Mouse (Mus musculus): ENCODE results near the gene Psme1.
A peak's percentile ranks its signal among the peaks of the same experiment; 100 is the strongest.

The Psme1 gene

GRCm38 (mm10) chr14:55577871-55578667 is at the start of gene Psme1:
Gene Psme1 (plus strand): TSS chr14:55578123.
- peak; percentile 81 to 82 for DNase-seq (ENCODE audit: low spot score in 2 of 2)

- peak in 1 of 2 experiments; percentile 42 for DNase-seq (ENCODE audit: low spot score in 2 of 2)
These were observed 41.7 kb upstream of the Psme1 start for GRCm38 (mm10) chr14:55536116-55536745.

GRCm38 (mm10) chr14:55540067-55540786 is 37.7 kb upstream of the Psme1 start, which contains the start of gene Pck2:
Gene Pck2 (plus strand): TSS chr14:55540266.
- DNase-seq (ENCODE audit: low spot score in 2 of 2), result no peak

- no peak for DNase-seq (ENCODE audit: low spot score in 2 of 2)
These were observed 37.1 kb upstream of the Psme1 start for GRCm38 (mm10) chr14:55540787-55541321.

GRCm38 (mm10) chr14:55542268-55542667 is 35.7 kb upstream of the Psme1 start:
- no peak for DNase-seq (ENCODE audit: low spot score in 2 of 2)

- no peak for DNase-seq (ENCODE audit: low spot score in 2 of 2)
These were observed 33.6 kb upstream of the Psme1 start for GRCm38 (mm10) chr14:55544334-55544733.

GRCm38 (mm10) chr14:55550191-55550590 is 27.7 kb upstream of the Psme1 start:
- no peak for DNase-seq (ENCODE audit: low spot score in 2 of 2)

GRCm38 (mm10) chr14:55551347-55551746 is 26.6 kb upstream of the Psme1 start:
- no peak for DNase-seq (ENCODE audit: low spot score in 2 of 2)

- DNase-seq (ENCODE audit: low spot score in 2 of 2), result no peak
These were observed 26.1 kb upstream of the Psme1 start for GRCm38 (mm10) chr14:55551794-55552193.

- DNase-seq (ENCODE audit: low spot score in 2 of 2), result no peak
These were observed 23.3 kb upstream of the Psme1 start for GRCm38 (mm10) chr14:55554635-55555034.

- DNase-seq (ENCODE audit: low spot score in 2 of 2), result no peak
These were observed 22.1 kb upstream of the Psme1 start for GRCm38 (mm10) chr14:55555788-55556187.

- DNase-seq (ENCODE audit: low spot score in 2 of 2), result peak; percentile 31 to 66
These were observed 20.9 kb upstream of the Psme1 start for GRCm38 (mm10) chr14:55557003-55557402.

- no peak for DNase-seq (ENCODE audit: low spot score in 2 of 2)
These were observed 20.3 kb upstream of the Psme1 start for GRCm38 (mm10) chr14:55557587-55557986.

GRCm38 (mm10) chr14:55558740-55559448 is 19.0 kb upstream of the Psme1 start:
- DNase-seq (ENCODE audit: low spot score in 2 of 2), result no peak

- DNase-seq (ENCODE audit: low spot score in 2 of 2), result peak; percentile 84 to 85
These were observed 18.1 kb upstream of the Psme1 start, which contains the start of gene Dcaf11 for GRCm38 (mm10) chr14:55559799-55560201. Gene Dcaf11 (plus strand): TSS chr14:55560006.

- DNase-seq (ENCODE audit: low spot score in 2 of 2), result peak; percentile 97 to 98
These were observed 17.5 kb upstream of the Psme1 start, which contains the start of gene A730061H03Rik for GRCm38 (mm10) chr14:55560202-55561073. Gene A730061H03Rik (minus strand): TSS chr14:55560406.

- no peak for DNase-seq (ENCODE audit: low spot score in 2 of 2)
These were observed 16.1 kb upstream of the Psme1 start for GRCm38 (mm10) chr14:55561860-55562259.

GRCm38 (mm10) chr14:55563249-55563648 is 14.7 kb upstream of the Psme1 start:
- no peak for DNase-seq (ENCODE audit: low spot score in 2 of 2)

GRCm38 (mm10) chr14:55565748-55566147 is 12.2 kb upstream of the Psme1 start:
- DNase-seq (ENCODE audit: low spot score in 2 of 2), result no peak

- DNase-seq (ENCODE audit: low spot score in 2 of 2), result no peak
These were observed 10.4 kb upstream of the Psme1 start for GRCm38 (mm10) chr14:55567496-55567895.

Data from thymus, postnatal 10 days (tissue).